Mouse (Mus musculus): ENCODE data around the gene Hectd2.

GRCm38 (mm10) chr19:36575159-36575558 is 20.7 kb downstream of the Hectd2 start:
- TF ChIP-seq MXI1 (IDR thresholded peaks at IDR 0.05; ENCODE audit: low read depth, low read length) (no peak), TBP (IDR thresholded peaks at IDR 0.05; ENCODE audit: low read depth, low read length) (no peak)
